Mouse (Mus musculus) layer of hippocampus, postnatal 14 days (tissue): ENCODE data around the gene Gm29797. TPM values are rescaled to one million over a fixed set of nuclear protein-coding genes. Genes with fewer than 3 reads are reported as not detected.

Source experiments
- DNase-seq, 2 experiments: peaks; one replicate each; pipeline ENCODE4 v3.0.0; 2021 to 2022; ENCODE audit warnings: low spot score in 2 of 2, mixed read lengths in 1 of 2
- total RNA-seq, 2 experiments: library from RNA; stranded (reverse); gene quantifications; 2 replicates each; pipeline ENCODE4 v1.2.3; 2021

Gene Gm29797
- total RNA-seq, 2 experiments from 2014 or later: not detected

DNA sequence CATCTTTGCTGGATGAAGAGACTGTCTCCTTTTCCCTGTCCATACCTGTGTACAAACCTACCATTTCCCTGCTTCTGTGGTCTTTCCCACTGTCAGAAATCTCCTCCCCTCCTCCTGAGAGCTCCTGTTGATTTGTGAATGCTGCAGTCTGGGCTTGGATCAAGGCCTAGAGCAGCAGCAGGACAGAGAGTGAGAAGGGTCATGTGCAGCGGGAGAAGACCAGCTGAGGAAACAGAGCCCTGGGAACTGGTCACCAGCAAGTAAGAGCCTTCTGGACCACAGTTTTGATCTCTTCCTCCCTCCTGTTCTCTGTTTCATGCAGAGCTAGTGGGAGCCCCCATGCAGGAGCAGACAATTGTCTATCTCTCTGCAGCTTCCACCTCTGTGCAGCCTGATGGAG is 38.9 kb downstream of the Gm29797 start:
- peak in 1 of 2 experiments; percentile 0 for DNase-seq

DNA sequence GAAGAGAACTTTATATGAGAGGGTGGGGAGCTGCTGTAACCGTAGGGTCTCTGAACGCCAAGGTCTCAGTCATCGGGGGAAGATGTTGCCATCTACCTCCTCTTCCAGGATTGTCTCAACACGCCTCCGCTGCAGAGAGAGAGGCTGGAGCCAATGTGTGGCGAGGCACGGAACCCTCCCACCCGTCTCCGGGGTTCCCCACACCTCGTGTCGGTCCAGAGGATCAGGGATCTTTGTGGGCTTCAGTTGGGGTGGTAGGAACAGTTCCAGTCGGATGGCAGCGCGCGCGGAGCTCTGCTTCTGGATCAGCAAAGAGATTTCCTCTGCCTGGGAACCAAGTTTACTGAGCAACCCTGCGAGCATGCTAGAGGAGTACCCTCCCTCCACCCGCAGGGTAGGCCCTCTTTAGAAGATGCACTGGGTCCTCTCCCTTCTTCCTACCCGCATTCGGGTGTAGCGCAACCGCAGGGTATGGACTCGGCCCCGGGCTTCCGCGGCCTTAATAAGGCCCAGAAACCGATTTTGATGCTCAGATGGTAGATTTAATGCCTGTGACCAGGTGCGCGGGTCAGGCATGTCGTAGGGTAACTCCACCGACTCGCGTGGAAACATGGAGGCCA is 40.1 kb downstream of the Gm29797 start:
- peak in 1 of 2 experiments; percentile 1 for DNase-seq

DNA sequence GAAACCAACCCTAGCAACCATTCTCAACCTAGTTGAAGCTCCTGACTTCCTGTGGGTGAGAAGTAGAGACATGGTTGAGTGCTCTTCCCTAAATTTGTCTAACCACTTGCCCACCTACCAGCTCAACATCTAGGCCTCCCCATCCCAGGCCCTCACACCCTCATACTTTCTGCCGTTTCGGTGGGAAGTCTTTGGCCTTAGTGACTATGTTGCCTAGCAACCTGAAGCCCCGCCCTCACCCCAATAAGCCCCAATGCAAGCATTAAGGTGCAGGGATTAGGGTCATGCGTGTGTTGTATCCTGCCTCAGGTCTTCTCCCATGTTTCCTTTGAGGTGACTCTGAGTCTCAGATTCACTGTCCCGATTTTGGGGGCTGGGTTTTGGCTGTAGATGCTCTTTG is 41.4 kb downstream of the Gm29797 start, which contains the start of gene Lkaaear1:
Gene Lkaaear1, minus strand, starts transcription at position 202 of the 400 bp plus-strand sequence.
- no peak for DNase-seq

DNA sequence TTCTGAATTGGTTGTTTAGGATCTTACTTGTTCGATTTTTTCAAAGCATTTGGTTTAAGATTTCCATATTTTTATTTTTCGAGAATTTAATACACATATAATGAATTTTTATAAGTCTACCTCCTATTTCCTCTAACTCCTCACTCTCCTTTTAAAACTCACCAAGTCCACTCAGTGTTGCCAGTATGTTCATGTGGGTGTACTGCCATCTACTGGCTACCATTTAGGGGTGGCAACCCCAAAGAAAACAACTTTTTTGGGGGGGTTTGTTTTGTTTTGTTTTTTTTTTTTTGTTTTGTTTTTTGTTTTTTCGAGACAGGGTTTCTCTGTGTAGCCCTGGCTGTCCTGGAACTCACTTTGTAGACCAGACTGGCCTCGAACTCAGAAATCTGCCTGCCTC is 49.8 kb downstream of the Gm29797 start:
- DNase-seq: no peak

Other genes starting within 250 kb of the Gm29797 start
- 10 to 100 TPM; 11.2 to 14.0 TPM for gene Zbtb46, start 197.6 kb upstream of the Gm29797 start, total RNA-seq
- not detected for gene Abhd16b, start 163.8 kb upstream of the Gm29797 start, total RNA-seq
- gene Tpd52l2, start 159.9 kb upstream of the Gm29797 start, total RNA-seq: 10 to 100 TPM; 74.8 to 76.4 TPM
- 100 to 1,000 TPM; 271 to 275 TPM for gene Dnajc5, start 136.5 kb upstream of the Gm29797 start, total RNA-seq
- 10 to 100 TPM; 52.0 to 53.1 TPM for gene Uckl1, start 72.1 kb upstream of the Gm29797 start, total RNA-seq
- gene Prpf6, start 65.2 kb upstream of the Gm29797 start, total RNA-seq: 10 to 100 TPM; 51.2 to 55.5 TPM
- gene Zfp512b, start 64.2 kb upstream of the Gm29797 start, total RNA-seq: 100 to 1,000 TPM; 108 to 116 TPM
- 10 to 100 TPM; 14.6 to 19.5 TPM for gene Samd10, start 57.8 kb upstream of the Gm29797 start, total RNA-seq
- gene Sox18, start 14.6 kb downstream of the Gm29797 start, total RNA-seq: 10 to 100 TPM; 14.4 to 15.6 TPM
- 10 to 100 TPM; 51.2 to 59.4 TPM for gene Tcea2, start 23.3 kb downstream of the Gm29797 start, total RNA-seq
- gene Rgs19, start 36.9 kb downstream of the Gm29797 start, total RNA-seq: 10 to 100 TPM; 41.5 to 44.4 TPM
- gene Lkaaear1, start 41.4 kb downstream of the Gm29797 start, total RNA-seq: not detected
- 10 to 100 TPM; 52.9 to 54.1 TPM for gene Oprl1, start 58.0 kb downstream of the Gm29797 start, total RNA-seq
- gene Myt1, start 106.3 kb downstream of the Gm29797 start, total RNA-seq: 10 to 100 TPM; 39.5 to 42.7 TPM
- 10 to 100 TPM; 66.9 to 73.3 TPM for gene Pcmtd2, start 180.8 kb downstream of the Gm29797 start, total RNA-seq
- 10 to 100 TPM; 29.6 to 33.9 TPM for gene Polr3k, start 207.3 kb downstream of the Gm29797 start, total RNA-seq